Mouse (Mus musculus) mesoderm, embryonic 11.5 days (tissue): ENCODE results near the gene Trhr2.

Experiments used
- DNase-seq: peaks from one replicate; pipeline ENCODE4 v3.0.0-alpha.2; 2012; ENCODE audit warnings: low read depth, low spot score

Trhr2 gene

DNA sequence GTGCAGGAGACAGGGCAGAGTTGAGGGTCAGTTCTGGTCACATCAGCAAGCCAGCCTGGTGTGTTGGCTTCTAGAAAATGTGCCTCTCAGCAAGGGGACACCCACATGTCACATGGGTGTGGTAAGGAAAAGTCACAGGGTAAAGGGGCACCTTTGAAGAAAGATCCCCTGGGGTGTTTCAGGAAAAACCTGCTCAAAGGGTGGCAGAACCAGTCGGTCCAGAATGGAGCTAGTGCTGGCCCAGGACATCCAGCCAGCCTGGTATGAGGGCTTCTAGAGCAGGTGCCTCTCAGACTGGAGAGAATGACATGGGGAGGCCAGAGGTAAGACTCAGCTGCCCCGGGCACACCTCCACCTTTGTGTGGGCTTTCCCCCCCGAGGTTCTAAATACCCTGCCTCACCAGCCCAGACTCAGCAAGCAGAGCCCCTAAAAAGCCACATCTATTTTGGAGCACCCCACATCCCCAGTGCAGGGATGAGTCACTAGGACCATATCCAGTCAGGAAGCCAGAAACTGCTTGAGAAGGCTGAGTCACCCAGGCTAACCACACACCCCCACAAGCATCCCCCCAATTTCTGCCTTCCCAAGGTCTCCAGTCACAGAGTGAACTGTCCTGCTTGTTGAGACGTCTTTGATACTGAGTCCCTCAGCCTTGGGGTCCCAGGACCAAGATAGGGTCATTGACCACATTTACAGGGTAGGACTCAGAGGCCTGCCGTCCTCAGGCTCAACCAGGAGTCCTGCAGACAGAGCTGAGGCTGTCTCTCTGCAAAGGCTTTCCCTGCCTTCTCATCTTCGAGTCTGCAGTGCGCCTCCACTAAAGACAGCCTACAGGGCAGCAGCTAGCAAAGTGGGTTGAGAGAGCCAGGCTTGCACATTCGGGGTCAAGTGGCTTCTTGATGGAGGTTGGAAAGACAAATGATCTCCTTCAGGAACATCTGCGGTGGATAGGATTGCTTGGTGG, 4.6 kb downstream of the Trhr2 start:
- DNase-seq = no peak

DNA sequence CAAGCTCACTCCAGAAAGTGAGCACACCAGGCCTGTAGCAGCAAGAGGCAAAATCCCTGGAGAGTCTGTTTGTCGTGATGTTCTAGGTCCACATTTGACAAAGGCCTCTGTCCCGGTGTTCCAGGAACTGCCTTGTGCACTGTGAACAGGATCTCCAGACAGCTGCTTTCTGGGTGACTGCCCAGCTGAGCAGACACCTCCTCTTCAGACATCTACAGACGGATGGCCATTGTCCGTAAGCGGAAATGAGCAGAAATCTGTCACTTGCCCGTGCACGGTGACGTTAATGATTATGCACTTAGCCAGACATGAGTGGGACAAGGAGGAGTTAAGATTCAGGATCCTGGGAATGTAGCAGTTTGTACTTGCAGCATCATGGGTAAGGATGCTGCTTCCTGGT, 6.4 kb downstream of the Trhr2 start:
- no peak for DNase-seq

DNA sequence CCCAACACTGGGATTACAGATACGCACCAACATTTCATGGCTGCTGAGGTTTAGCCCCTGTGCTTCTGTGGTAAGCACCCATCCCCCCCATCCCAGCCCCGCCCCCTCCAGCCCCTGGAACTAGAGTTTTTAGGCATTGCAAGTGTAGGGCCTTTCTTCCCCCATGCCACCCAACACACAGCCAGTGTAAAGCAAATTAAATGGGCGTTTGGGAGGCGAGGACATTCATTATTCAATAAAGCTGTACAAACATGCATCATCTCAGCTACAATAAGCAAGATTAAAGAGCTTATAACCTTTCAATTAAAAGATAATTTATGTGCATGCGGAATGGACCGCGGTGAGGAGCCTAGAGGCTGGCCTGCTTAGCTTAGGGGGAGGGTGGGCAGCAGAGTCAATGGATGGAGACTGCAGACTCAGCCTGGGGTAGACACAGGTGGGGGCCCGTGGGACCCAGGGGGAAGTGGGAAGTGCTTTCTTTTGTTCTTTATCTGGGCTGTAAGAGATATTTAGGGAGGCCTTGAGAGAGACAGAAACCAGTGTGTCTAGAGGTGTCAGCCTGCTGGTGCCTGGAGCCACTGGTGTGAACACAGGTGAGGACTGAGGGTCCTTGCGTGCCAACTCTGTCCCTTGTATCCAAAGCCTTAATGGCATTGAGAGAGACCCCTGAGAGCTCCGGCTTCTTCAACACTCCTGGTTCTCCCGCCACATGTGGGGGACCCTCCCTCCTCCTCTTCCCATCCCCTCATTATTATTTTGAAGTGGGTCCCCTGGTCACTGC, 10.0 kb downstream of the Trhr2 start:
- DNase-seq = no peak

DNA sequence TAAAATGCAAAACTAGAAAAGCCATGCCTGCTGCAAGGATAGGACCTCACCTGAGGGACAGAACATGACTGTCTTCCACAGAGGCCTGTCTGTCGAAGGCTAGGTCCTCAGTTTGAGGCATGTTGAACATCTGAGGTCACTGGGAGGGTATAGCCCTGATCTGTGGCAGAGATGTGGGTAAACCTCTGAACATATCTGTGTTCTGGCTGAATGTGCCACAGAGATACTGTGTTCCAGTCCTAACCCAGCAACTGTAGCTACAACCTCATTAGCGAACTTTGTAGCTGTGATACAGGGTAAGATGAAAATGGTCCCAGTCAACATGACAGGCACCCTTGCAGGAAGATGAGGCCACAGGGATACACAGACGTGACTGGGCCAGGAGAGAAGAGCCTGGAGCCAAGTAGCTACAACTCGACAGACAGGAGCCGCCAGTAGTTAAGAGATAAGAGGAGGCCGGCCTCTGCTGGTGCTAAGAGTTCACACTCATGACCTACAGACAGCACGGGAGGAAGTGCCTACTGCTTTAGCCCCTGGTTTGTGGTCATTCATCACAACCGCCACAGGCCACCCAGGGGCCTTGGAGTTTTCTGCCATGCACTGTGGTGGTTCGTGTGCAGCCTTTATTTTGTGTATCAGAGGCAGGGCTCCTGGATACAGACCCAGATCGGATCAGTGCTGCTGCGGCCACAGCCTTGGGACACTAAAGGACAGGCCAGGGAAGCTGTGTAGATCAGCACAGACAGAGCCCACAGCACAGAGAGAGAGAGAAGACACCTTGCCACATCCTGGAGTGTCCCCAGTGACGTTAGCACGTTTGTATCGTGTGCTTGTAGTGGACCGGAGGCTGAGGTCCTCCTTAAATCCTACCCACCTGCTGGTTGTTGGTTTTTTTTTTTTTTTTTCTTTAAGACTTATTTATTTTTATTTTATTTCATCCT, 10.9 kb downstream of the Trhr2 start:
- DNase-seq = no peak

DNA sequence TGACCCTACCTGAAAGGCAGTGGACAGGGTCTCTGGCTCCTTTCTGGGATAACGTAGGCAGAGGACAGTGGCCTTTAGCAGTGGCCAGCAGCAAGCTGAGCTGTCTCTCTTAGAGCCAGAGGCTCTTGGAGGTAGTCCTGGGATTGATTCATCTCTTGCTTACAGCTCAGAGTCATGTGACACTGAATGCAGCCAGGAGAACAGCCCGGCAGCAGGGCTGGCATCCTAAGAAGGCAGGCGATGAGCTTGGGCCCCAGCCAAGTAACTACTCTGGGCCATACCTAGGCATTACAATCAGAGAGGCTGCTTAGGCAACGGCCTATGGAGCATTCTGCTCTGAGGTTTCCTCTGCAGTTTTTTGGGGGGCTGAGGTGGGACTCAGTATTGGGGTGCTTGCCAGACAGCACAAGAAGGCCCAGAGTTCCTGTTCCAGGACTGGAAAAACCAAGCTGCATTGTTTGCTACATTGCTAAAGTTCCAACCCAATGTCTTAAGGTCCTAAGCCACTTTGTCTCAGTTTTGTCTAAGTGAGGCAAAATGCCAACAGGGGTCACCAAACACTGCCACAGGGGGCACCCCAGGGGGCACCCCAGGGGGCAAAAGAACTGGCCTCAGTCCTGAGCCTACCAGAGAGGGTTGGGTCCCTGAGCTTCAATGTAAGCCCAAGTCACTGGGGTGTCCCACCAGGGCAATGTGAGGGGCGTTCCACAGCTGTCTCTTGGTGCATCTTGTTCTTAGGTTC, 12.6 kb downstream of the Trhr2 start:
- no peak for DNase-seq

DNA sequence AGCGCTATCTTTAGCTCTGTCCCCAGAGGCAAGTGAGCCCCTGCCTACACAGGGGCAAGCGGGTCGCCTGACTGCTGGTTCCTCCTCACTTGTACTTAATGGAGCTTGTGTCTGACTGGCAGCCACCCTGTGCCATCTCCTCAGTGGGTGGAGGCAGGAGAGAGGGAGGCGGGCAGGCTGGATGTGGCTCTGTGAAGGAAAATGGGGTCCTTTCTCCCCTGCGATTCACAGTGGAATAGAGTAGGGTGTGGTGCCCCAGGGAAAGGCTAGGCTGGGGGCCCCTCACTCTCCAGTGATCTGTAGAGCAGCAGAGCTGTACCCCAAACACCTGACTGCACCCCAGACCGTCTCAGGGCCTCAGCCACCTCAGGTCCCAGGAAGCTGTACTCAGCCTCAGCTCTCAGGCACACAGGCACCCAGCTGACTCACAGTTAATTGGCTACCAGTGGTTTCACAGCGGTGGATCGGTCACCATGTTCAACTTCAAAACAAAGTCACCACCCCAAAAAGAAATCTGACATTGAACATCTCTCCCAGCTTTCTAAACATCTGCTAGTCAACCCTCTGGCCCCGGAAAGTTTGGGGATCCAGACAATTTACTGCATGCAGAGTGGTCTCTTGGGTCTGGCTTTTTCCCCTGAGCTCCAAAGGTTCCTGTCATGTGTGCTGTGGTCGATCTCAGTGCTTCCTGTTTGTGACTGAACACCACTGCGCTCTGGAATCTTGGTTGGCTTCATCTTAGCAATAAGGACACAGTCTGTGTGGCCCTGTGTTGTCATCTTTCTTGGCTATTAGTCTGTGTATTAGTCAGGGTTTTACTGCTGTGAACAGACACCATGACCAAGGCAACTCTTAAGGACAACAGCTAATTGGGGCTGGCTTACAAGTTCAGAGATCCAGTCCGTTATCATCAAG, 15.1 kb downstream of the Trhr2 start:
- no peak for DNase-seq

DNA sequence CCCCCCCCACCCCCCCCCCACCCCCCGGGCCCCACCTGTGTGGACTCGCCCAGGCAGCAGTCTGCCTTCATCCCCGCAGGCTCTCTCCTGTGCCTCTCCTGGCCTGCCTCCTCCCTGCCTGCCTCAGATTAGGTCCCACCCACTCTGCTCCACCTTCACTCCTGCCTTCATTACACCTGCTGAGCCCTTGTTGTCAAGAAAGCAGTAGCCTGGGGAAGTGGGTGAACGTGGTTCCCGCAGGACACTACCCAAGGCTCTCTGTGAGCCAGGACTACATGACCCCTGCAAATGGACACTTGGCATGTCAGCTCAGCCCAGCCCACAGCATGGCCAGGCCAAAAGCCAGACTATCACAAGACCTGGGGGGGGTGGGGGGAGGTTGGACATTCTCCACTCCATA, 16.3 kb downstream of the Trhr2 start:
- no peak for DNase-seq

DNA sequence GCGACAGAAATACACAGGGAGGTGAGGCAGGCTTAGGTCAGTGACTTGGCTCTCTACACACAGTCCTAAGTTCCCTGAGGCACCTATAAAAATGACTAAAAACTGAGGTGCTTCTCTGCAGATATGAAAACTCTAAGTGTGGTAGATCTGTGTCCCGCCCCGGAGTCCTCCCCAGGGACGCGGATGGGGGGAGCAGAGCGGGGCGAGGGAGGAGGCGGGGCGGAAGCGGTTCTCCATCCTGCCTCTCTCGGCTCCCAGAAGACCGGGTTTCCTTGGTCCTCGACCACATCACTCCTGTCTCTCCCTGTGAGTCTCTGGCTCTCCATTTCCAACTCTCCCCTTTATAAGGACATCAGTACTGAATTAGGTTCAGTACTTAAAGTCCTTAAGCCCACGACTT, 16.8 kb downstream of the Trhr2 start:
- DNase-seq = no peak

DNA sequence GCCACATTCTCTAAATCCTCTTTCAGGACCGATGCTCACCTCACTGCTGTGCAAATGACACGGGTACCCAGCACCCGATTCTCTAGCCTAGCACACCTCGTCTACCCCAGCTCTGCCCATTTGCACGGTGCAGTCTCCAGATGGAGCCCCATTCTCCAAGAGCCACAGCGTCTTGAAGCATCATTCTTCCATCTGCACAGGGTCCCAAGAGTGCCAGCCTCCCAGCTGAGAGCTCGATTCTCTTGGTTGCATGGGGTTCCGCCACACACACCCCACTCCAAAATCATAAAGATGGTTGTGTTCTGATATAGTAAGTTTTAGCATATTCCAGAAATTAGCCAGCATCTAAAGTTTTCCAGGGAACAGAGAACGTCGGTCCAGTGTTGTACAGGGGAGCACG, 17.2 kb downstream of the Trhr2 start:
- no peak for DNase-seq

DNA sequence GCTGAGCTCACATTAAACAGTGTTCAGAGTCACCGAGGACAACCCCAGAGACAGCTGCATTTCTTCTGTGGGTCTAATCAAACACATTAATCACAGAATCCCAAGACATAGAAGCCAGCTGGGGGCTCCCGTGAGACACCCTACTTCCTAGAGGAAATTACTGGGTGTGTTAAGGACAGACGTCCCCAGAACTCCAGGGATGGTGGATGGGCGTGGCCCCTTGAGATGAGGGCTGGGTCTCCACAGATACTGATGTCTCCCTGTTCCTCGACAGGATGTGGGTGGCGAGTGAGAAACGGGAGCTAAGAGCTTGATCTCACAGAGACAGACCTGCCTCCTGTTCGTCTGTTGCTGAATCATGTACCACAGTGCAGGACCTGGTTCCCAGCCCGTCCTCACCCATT, 17.7 kb downstream of the Trhr2 start:
- DNase-seq = no peak

DNA sequence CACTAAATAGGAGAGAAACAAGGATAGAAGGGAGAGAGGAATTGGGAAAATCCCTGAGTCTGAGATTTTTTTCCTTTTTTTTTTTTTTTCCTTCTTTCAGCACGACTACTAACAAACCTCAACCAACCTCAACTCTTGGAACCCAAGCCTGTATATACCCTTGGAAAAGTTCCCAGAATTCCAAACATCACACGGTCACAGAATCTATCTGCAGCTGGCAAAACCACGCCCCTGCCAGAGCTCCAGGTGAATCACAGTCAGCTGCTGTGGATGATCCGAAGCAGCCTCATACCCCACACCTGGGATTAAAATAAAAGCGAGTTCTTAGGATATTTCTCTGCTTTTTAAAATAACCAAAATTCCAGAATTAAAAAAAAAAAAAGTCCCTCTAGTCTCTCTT, 18.2 kb downstream of the Trhr2 start:
- DNase-seq = no peak

DNA sequence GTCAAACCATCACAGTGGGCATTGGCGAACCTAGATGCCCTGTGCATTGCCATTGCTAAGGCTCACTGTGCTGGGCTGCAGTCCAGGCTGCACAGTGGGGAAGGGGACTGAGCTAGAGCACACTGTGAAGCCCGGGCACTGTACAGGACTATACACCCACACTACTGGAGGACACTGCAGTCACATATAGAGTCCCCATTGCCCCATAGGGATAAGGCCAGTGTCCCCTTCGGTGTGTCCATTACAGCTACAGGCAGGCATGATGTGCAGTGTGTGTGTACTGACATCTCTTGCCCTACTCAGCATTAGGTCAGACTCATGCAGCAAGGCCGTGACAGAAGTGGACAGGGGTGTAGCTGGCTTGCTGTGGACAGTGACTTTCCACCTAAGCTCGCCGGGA, 18.8 kb downstream of the Trhr2 start:
- DNase-seq = no peak

DNA sequence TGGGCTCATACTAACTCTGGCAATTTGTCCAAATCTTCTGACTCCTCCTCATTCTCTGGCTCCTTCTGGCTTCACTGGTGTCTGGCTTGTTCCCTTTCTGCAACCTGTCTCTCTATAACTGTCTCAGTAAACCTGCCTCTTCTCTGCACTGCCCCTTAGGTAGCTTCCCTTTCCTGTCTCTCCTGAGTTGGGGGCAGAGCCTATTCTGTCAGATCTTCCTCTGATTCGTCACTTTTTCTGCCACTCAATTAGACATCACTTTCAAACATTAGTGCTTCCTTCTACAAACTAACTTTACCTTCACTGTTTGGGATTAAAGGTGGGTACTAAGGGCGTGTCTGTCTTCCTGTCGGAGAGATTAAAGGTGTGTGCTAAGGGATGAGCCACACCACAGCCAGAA, 19.8 kb downstream of the Trhr2 start:
- no peak for DNase-seq

DNA sequence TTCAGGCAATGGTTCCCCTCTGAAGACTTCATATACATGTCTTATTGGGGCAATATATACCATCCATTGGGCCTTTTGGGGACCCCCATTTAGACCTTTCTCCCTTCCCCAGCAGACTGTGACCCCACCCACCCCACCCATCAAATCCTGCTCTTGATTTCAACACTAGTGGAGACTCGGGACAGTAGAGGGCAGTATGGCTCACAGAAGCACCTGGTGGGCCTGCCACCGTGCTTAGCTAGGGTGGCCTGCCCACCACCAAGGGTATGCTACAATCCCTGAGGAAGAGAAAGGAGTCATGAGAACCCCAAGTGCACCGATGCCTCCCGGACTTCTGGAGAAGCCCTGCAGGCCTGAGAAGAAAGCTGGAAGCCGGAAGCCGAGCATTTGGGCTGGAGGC, 21.7 kb downstream of the Trhr2 start:
- DNase-seq = no peak

DNA sequence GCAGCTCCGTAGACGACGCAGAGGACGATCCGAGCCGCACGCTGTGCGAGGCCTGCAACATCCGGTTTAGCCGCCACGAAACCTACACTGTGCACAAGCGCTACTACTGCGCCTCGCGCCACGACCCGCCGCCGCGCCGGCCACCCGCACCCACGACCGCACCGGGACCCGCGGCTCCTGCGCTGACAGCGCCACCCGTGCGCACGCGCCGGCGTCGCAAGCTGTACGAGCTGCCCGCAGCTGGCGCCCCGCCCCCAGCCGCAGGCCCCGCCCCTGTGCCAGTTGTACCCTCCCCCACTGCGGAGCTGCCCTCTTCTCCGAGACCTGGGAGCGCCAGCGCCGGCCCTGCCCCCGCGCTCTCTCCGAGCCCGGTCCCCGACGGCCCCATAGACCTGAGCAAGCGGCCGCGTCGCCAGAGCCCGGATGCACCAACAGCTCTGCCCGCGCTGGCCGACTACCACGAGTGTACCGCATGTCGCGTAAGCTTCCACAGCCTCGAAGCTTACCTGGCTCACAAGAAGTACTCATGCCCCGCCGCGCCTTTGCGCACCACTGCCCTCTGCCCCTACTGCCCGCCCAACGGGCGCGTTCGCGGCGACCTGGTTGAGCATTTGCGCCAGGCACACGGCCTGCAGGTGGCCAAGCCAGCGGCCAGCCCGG, 24.2 kb downstream of the Trhr2 start:
- DNase-seq = peak; percentile 71

DNA sequence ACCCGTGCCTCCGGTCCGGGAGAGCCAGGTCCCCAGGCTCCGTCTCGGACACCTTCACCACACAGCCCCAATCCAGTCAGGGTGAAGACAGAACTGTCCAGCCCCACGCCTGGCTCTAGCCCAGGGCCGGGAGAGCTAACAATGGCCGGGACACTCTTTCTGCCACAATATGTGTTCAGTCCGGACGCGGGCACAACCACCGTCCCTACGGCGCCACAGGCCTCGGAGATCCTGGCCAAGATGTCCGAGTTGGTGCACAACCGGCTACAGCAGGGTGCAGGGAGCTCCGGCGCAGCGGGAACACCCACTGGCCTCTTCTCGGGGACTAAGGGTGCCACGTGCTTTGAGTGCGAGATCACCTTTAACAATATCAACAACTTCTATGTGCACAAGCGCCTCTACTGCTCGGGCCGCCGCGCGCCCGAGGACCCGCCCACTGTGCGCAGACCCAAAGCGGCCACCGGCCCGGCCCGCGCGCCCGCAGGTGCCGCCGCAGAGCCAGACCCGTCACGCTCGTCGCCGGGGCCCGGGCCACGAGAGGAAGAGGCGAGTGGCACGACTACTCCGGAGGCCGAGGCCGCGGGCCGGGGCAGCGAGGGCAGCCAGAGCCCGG, 24.8 kb downstream of the Trhr2 start:
- no peak for DNase-seq

DNA sequence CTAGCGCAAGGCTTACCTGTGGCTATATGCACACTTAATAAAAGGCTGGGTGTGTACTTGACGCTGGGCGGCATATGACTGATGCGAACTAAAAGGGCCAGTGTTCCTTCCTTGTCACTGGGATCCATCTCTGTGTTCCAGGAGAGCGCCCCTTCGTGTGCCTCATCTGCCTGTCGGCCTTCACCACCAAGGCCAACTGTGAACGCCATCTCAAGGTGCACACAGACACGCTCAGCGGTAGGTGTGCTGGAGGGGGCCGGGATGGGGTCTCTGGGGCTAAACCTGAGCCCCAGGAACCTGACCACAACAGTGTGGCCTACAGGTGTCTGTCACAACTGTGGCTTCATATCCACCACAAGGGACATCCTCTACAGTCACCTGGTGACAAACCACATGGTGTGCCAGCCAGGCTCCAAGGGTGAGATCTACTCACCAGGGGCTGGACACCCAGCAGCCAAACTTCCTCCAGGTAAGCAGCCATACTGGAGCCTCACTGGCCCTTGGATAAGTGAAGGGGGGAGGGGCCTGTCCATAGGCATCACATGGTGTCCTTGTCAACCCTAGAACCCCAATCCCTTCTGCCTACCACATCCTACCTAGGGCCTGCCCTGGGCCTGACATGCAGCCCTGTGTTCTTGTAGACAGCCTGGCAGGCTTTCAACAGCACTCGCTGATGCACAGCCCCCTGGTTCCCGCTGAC, 25.6 kb downstream of the Trhr2 start:
- DNase-seq = no peak

DNA sequence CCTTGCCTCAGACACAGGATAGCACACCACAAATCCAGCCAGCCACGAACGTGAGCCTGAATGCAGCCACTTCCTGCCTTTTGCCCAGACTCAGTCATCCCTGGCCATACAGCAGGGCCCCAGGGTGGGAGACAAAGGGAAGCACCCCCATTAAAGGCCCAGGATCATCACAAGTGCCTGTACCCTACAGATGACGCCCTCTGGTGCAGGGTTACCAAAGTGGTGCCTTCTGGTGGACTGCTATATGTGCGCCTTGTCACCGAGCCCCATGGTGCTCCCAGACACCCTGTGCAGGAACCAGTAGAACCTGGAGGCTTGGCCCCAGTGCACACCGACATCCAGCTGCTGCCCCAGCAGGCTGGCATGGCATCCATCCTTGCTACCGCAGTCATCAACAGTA, 27.0 kb downstream of the Trhr2 start:
- DNase-seq = no peak
